Mouse (Mus musculus) C2C12 (cell line): Measurements from ENCODE around the gene Tcl1.
"Not testable (repeated sequence)": the region's sequence is repeated elsewhere in the genome, so short reads cannot be mapped to it uniquely, and the experiment has no call there.

Source experiments
- CTCF ChIP-seq: IDR thresholded peaks from one replicate; pipeline ENCODE4 v1.5.1; 2011; ENCODE audit not compliant: control insufficient read depth, insufficient read depth, insufficient read length
- MYOG ChIP-seq: IDR thresholded peaks from one replicate; pipeline ENCODE4 v1.6.1; 2011; ENCODE audit not compliant: control insufficient read depth, insufficient read length; ENCODE audit errors: extremely low read depth

- TF ChIP-seq MYOG, CTCF: not testable (repeated sequence)
Measured at GRCm38 (mm10) chr12:105174318-105174717, 48.3 kb downstream of the Tcl1 start.
